27 mouse cellular contexts compared by ENCODE assay signal in the genomic region with DNA sequence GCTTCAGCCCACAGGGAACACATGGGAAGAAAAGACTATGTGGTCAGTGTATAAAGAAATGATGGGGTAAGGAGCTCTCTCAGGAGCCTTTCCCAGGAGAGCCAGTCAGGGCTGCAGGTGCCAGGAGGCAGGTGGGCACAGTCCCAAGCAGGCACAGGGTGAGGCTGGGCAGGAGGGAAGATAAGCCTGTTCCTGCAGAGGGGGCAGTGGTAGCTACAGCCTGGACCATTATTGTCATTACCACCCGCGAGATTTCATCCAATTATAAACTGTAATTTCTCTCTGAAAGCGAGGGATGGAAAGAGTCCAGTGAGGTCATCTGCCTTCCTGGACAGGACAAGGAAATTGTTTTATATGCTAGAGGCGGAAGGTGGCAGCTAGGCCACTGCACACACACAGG. TPM values are rescaled to one million over a fixed set of nuclear protein-coding genes. Genes with fewer than 3 reads are reported as not detected.
DNase-seq lines count a peak whose midpoint lies in the region; ATAC-seq lines count a peak whose summit lies in the region.
"Had no signal": no experiment of that assay in that cellular context is flagged by ENCODE, and none has a peak within 500 bp of the region (broad histone marks: within the 10 kb centered on the region; RNA-seq: fewer than 3 reads in every experiment).

No protein-coding gene starts in this region.

- H3K4me3 ChIP-seq in forebrain, embryonic 13.5 days = no peak overlapping the region
- no peak overlapping the region for H3K4me3 ChIP-seq in forebrain, embryonic 16.5 days (replicated peaks; ENCODE audit: low read length)
- no peak overlapping the region for H3K4me3 ChIP-seq in midbrain, embryonic 10.5 days
- H3K4me3 ChIP-seq in midbrain, embryonic 16.5 days (ENCODE audit: low read depth, low read length) = no peak overlapping the region
- H3K4me3 ChIP-seq: embryonic facial prominence, embryonic 12.5 days; embryonic facial prominence, embryonic 15.5 days; forebrain, embryonic 12.5 days; heart, embryonic 12.5 days; heart, embryonic 15.5 days; hindbrain, embryonic 10.5 days; hindbrain, embryonic 13.5 days had no signal

- H3K4me1 ChIP-seq in forebrain, embryonic 13.5 days = peaks cover 83% of the 10 kb centered on the region
- peaks cover 50% of the 10 kb centered on the region for H3K4me1 ChIP-seq in forebrain, embryonic 16.5 days (replicated peaks; ENCODE audit: control insufficient read depth, insufficient read depth, low read length)
- H3K4me1 ChIP-seq in midbrain, embryonic 10.5 days = peaks cover 99% of the 10 kb centered on the region
- H3K4me1 ChIP-seq in midbrain, embryonic 16.5 days (ENCODE audit: control insufficient read depth, insufficient read depth, low read length) = peaks cover 27% of the 10 kb centered on the region

- H3K9ac ChIP-seq in forebrain, embryonic 13.5 days = 0 out of 2 replicates have a peak overlapping the region, but pooled peaks have one; percentile 2
- no peak overlapping the region for H3K9ac ChIP-seq in forebrain, embryonic 16.5 days (replicated peaks; ENCODE audit: low read depth, low read length)
- H3K9ac ChIP-seq in midbrain, embryonic 16.5 days (ENCODE audit: low read depth, low read length) = no peak overlapping the region
- H3K9ac ChIP-seq: embryonic facial prominence, embryonic 12.5 days; embryonic facial prominence, embryonic 15.5 days; forebrain, embryonic 12.5 days; heart, embryonic 12.5 days; heart, embryonic 15.5 days; hindbrain, embryonic 13.5 days had no signal

- no peaks in the 10 kb centered on the region for H3K27me3 ChIP-seq in forebrain, embryonic 13.5 days
- H3K27me3 ChIP-seq in forebrain, embryonic 16.5 days (replicated peaks; ENCODE audit: control insufficient read depth, insufficient read depth, low read length) = no peaks in the 10 kb centered on the region
- H3K27me3 ChIP-seq in midbrain, embryonic 10.5 days (ENCODE audit: low read depth, poor library complexity, severe bottlenecking) = peaks cover 88% of the 10 kb centered on the region
- H3K27me3 ChIP-seq in midbrain, embryonic 16.5 days (ENCODE audit: control insufficient read depth, insufficient read depth, low read depth, low read length) = peaks cover 3% of the 10 kb centered on the region; the same call in 1 of the 2 replicates
- H3K27me3 ChIP-seq: embryonic facial prominence, embryonic 15.5 days; heart, embryonic 15.5 days had no signal

- no peaks in the 10 kb centered on the region for H3K9me3 ChIP-seq in forebrain, embryonic 13.5 days (replicated peaks)
- no peaks in the 10 kb centered on the region for H3K9me3 ChIP-seq in forebrain, embryonic 16.5 days (ENCODE audit: control insufficient read depth, low read length)
- no peaks in the 10 kb centered on the region for H3K9me3 ChIP-seq in midbrain, embryonic 10.5 days (replicated peaks)
- no peaks in the 10 kb centered on the region for H3K9me3 ChIP-seq in midbrain, embryonic 16.5 days (replicated peaks; ENCODE audit: control insufficient read depth, low read length, poor library complexity, severe bottlenecking)
- H3K9me3 ChIP-seq: embryonic facial prominence, embryonic 12.5 days; embryonic facial prominence, embryonic 15.5 days; forebrain, embryonic 12.5 days; G1E; heart, embryonic 12.5 days; heart, embryonic 15.5 days; hindbrain, embryonic 10.5 days; hindbrain, embryonic 13.5 days had no signal

- no peak overlapping the region for H3K27ac ChIP-seq in forebrain, embryonic 13.5 days
- no peak overlapping the region for H3K27ac ChIP-seq in forebrain, embryonic 16.5 days (ENCODE audit: low read length)
- H3K27ac ChIP-seq in midbrain, embryonic 10.5 days (replicated peaks) = 0 out of 2 replicates have a peak overlapping the region, but pooled peaks have one; percentile 81
- no peak overlapping the region for H3K27ac ChIP-seq in midbrain, embryonic 16.5 days (ENCODE audit: low read length)
- H3K27ac ChIP-seq: embryonic facial prominence, embryonic 12.5 days; embryonic facial prominence, embryonic 15.5 days; forebrain, embryonic 12.5 days; heart, embryonic 15.5 days; hindbrain, embryonic 10.5 days; hindbrain, embryonic 13.5 days had no signal

- H3K36me3 ChIP-seq in forebrain, embryonic 13.5 days (ENCODE audit: poor library complexity, severe bottlenecking) = no peaks in the 10 kb centered on the region
- no peaks in the 10 kb centered on the region for H3K36me3 ChIP-seq in forebrain, embryonic 16.5 days (ENCODE audit: control insufficient read depth, insufficient read depth)
- no peaks in the 10 kb centered on the region for H3K36me3 ChIP-seq in midbrain, embryonic 10.5 days
- no peaks in the 10 kb centered on the region for H3K36me3 ChIP-seq in midbrain, embryonic 16.5 days (ENCODE audit: control insufficient read depth, insufficient read depth, low read length)
- H3K36me3 ChIP-seq: embryonic facial prominence, embryonic 12.5 days; embryonic facial prominence, embryonic 15.5 days; forebrain, embryonic 12.5 days; G1E; heart, embryonic 12.5 days; heart, embryonic 15.5 days; hindbrain, embryonic 10.5 days; hindbrain, embryonic 13.5 days had no signal

- WGBS in forebrain, embryonic 13.5 days = 83% methylated on average over 4 of the region's 4 CpGs
- 78% methylated on average over 4 of the region's 4 CpGs for WGBS in forebrain, embryonic 16.5 days
- 89% methylated on average over 4 of the region's 4 CpGs for WGBS in midbrain, embryonic 10.5 days
- 86% methylated on average over 4 of the region's 4 CpGs for WGBS in midbrain, embryonic 16.5 days

- peak; percentile 45 for DNase-seq in adrenal gland, postnatal 14 days
- DNase-seq in adrenal gland, adult (ENCODE audit: inconsistent age in 2 of 2, low spot score in 1 of 2) = no peak
- no peak for DNase-seq in midbrain, embryonic 10.5 days (ENCODE audit: low spot score)
- DNase-seq: adrenal gland, adult 8-10 months; B cell, adult 2 months; cerebellum, adult 11-12 months; cerebellum, adult 9-10 months; gastrocnemius, postnatal 10 days; heart, adult 11 months; heart, postnatal 10 days; heart, postnatal 36 days; kidney, adult 2 months had no signal

- H3K4me2 ChIP-seq in forebrain, embryonic 13.5 days = no peak overlapping the region
- H3K4me2 ChIP-seq in forebrain, embryonic 16.5 days (ENCODE audit: low read length) = no peak overlapping the region
- H3K4me2 ChIP-seq in midbrain, embryonic 16.5 days (ENCODE audit: low read length) = no peak overlapping the region
- H3K4me2 ChIP-seq: embryonic facial prominence, embryonic 12.5 days; embryonic facial prominence, embryonic 15.5 days; forebrain, embryonic 12.5 days; heart, embryonic 12.5 days; heart, embryonic 15.5 days; hindbrain, embryonic 13.5 days had no signal

- no peak for ATAC-seq in forebrain, embryonic 13.5 days
- no peak for ATAC-seq in forebrain, embryonic 16.5 days
- no peak for ATAC-seq in midbrain, embryonic 16.5 days
- ATAC-seq: hindbrain, embryonic 16.5 days; intestine, embryonic 16.5 days had no signal

RNA-seq across cellular contexts. Expression of a gene that starts 1.6 kb away (rescaled TPM):
- total RNA-seq in adrenal gland, postnatal 14 days (2021) = 1.2 and 1.5 TPM in 2 replicates
- polyA plus RNA-seq in forebrain, embryonic 13.5 days (2015; fragmentation: Nextera tagmentation; extraction: Ambion mirVana) = 10.4 and 11.3 TPM in 2 replicates
- 13.8 and 16.1 TPM in 2 replicates for polyA plus RNA-seq in forebrain, embryonic 16.5 days (2015; fragmentation: Nextera tagmentation; extraction: Ambion mirVana)
- polyA plus RNA-seq in midbrain, embryonic 10.5 days (2016; fragmentation: Nextera tagmentation; extraction: Ambion mirVana) = 6.0 and 7.5 TPM in 2 replicates
- polyA plus RNA-seq in midbrain, embryonic 16.5 days (2015; fragmentation: Nextera tagmentation; extraction: Ambion mirVana) = 11.6 and 12.0 TPM in 2 replicates
- total RNA-seq: CH12.LX; common myeloid progenitor, adult 5-6 weeks had no signal
- polyA plus RNA-seq: G1E had no signal

RNA-seq across cellular contexts. Expression of a gene that starts 50.6 kb away (rescaled TPM):
- total RNA-seq in adrenal gland, postnatal 14 days (2021) = 118 and 138 TPM in 2 replicates
- polyA plus RNA-seq in forebrain, embryonic 13.5 days (2015; fragmentation: Nextera tagmentation; extraction: Ambion mirVana) = 3.3 and 4.4 TPM in 2 replicates
- 4.0 and 5.3 TPM in 2 replicates for polyA plus RNA-seq in forebrain, embryonic 16.5 days (2015; fragmentation: Nextera tagmentation; extraction: Ambion mirVana)
- polyA plus RNA-seq in midbrain, embryonic 10.5 days (2016; fragmentation: Nextera tagmentation; extraction: Ambion mirVana) = 2.2 and 2.9 TPM in 2 replicates
- polyA plus RNA-seq in midbrain, embryonic 16.5 days (2015; fragmentation: Nextera tagmentation; extraction: Ambion mirVana) = 4.4 and 5.9 TPM in 2 replicates
- total RNA-seq: CH12.LX, G1E had no signal
